Mouse (Mus musculus) liver, embryonic 16.5 days (tissue): ENCODE measurements around the gene Unkl. TPM values are rescaled to one million over a fixed set of nuclear protein-coding genes. Genes with fewer than 3 reads are reported as not detected.

Experiments
- ATAC-seq: fragments of 200-750 bp; cut with Nextera tagmentation; 2 replicates; pipeline ENCODE4 v1.8.0; 2017; ENCODE audit warnings: low read depth, mild to moderate bottlenecking, moderate number of reproducible peaks, moderate library complexity
- H3K27ac ChIP-seq: fragments of 300-500 bp; sonication (generic); 2 replicates; pipeline ENCODE4 v1.5.1; 2014; ENCODE audit warnings: mild to moderate bottlenecking, low read length
- H3K27me3 ChIP-seq: fragments of 300-500 bp; sonication (generic); 2 replicates; pipeline ENCODE4 v1.6.1; 2014; ENCODE audit warnings: low read depth, low read length, mixed read lengths; ENCODE audit not compliant: control insufficient read depth, insufficient read depth
- H3K36me3 ChIP-seq: fragments of 300-500 bp; sonication (generic); 2 replicates; pipeline ENCODE4 v1.6.1; 2014; ENCODE audit warnings: mild to moderate bottlenecking; ENCODE audit not compliant: control insufficient read depth, insufficient read depth
- H3K4me1 ChIP-seq: fragments of 300-500 bp; sonication (generic); 2 replicates; pipeline ENCODE4 v1.6.1; 2014; ENCODE audit warnings: low read depth, low read length, mixed read lengths; ENCODE audit not compliant: control insufficient read depth
- H3K4me2 ChIP-seq: fragments of 300-500 bp; sonication (generic); 2 replicates; pipeline ENCODE4 v1.6.1; 2014; ENCODE audit warnings: low read depth, low read length, mixed read lengths
- H3K4me3 ChIP-seq: fragments of 300-500 bp; sonication (generic); 2 replicates; pipeline ENCODE4 v1.5.1; 2014; ENCODE audit warnings: low read depth, mild to moderate bottlenecking, low read length
- H3K9ac ChIP-seq: fragments of 300-500 bp; sonication (generic); 2 replicates; pipeline ENCODE4 v1.6.1; 2014; ENCODE audit warnings: low read depth, low read length
- H3K9me3 ChIP-seq: fragments of 300-500 bp; sonication (generic); replicated peaks from 2 replicates; pipeline ENCODE4 v1.6.1; 2016; ENCODE audit warnings: low read length; ENCODE audit not compliant: control insufficient read depth
- WGBS: fragments of 180-500 bp; shearing (Covaris S2); extraction: QIAGEN DNeasy Blood & Tissue Kit; methylation state at CpG from one replicate; pipeline ENCODE4 v1.1.7; 2014; ENCODE audit not compliant: insufficient replicate concordance; 5-methylcytosine and 5-hydroxymethylcytosine counted together
- polyA plus RNA-seq: library from polyadenylated mRNA; unstranded; fragments of >200 nt; fragmentation: Nextera tagmentation; extraction: Ambion mirVana; gene quantifications from 2 replicates; pipeline ENCODE4 v1.2.1, GENCODE M21; 2015

Unkl gene
- polyA plus RNA-seq: 6.8 and 7.9 TPM in 2 replicates

GRCm38 (mm10) chr17:25188150-25189031, at the start of gene Unkl:
TSS of gene Unkl (plus strand) at chr17:25188397.
- H3K36me3 ChIP-seq: no peaks in the 10 kb centered on the region
- H3K27me3 ChIP-seq: no peaks in the 10 kb centered on the region
- H3K4me2 ChIP-seq: peak within 1 kb of the TSS; percentile 83
- ATAC-seq: peak; percentile 28
- no peaks in the 10 kb centered on the region for H3K9me3 ChIP-seq
- H3K4me3 ChIP-seq: peak within 1 kb of the TSS; percentile 83
- peaks cover 34% of the 10 kb centered on the region for H3K4me1 ChIP-seq
- H3K27ac ChIP-seq: peak within 1 kb of the TSS; percentile 72
- under 1% methylated on average over 103 of the region's 104 CpGs for WGBS
- peak within 1 kb of the TSS; percentile 78 for H3K9ac ChIP-seq

DNA sequence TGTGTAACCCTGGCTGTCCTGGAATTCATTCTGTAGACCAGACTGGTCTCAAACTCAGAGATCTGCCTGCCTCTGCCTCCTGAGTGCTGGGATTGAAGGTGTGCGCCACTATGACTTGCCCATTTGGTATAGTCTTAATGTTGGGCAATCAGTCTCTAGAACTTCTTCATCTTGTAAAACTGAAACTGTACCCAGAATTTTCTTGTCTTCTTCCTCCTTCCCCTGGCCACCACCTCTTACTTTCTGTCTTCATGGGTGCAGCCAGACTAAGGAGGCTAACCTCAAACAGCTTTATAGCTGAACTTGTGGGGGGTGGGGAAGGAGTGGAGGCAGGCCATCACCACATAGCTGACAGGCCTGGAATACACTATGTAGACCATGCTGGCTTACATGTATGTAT, 49.4 kb upstream of the Unkl start:
- Histone ChIP-seq H3K4me2 (no peak overlapping the region), H3K4me3 (no peak overlapping the region), H3K36me3 (no peaks in the 10 kb centered on the region), H3K9me3 (no peaks in the 10 kb centered on the region), H3K9ac (no peak overlapping the region), H3K27me3 (no peaks in the 10 kb centered on the region), H3K4me1 (peaks cover 10% of the 10 kb centered on the region), H3K27ac (no peak overlapping the region)
- ATAC-seq: no peak
- 75% methylated on average over 1 of the region's 1 CpGs for WGBS

GRCm38 (mm10) chr17:25139960-25140359, 48.2 kb upstream of the Unkl start:
- Histone ChIP-seq H3K9ac (no peak overlapping the region), H3K9me3 (no peaks in the 10 kb centered on the region), H3K27me3 (no peaks in the 10 kb centered on the region), H3K36me3 (no peaks in the 10 kb centered on the region), H3K4me3 (no peak overlapping the region), H3K4me2 (no peak overlapping the region), H3K27ac (no peak overlapping the region), H3K4me1 (no peaks in the 10 kb centered on the region; the same call in 1 of the 2 replicates)
- no peak for ATAC-seq
- WGBS: 59% methylated on average over 4 of the region's 4 CpGs

DNA sequence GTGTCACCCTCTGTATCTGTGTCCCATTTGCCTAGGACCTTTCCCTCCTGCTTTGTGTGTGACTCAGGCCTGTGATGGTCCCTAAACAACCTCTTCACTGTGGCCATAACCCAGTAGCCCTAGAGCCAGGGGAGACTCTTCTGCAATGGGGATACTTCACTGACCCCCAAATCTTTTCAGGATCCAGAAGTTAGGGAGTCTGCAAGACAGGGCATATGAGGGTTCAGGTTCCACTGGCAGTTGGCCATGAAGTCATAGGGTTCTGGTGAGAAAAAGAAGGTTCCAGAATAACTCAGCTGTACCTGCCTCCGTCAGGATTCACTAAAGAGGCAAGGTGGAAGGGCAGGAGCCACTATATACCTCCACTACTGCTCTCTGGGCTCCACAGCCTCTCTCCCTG, 26.0 kb upstream of the Unkl start, which contains the start of gene Ccdc154:
Gene Ccdc154, plus strand, starts transcription at position 301 of the 400 bp plus-strand sequence.
- Histone ChIP-seq H3K27me3 (no peaks in the 10 kb centered on the region), H3K27ac (no peak within 1 kb of the TSS), H3K9me3 (no peaks in the 10 kb centered on the region), H3K36me3 (peaks cover 19% of the 10 kb centered on the region), H3K9ac (no peak within 1 kb of the TSS), H3K4me1 (no peaks in the 10 kb centered on the region), H3K4me2 (no peak within 1 kb of the TSS), H3K4me3 (no peak within 1 kb of the TSS)
- WGBS: 88% methylated on average over 1 of the region's 1 CpGs
- ATAC-seq: no peak

DNA sequence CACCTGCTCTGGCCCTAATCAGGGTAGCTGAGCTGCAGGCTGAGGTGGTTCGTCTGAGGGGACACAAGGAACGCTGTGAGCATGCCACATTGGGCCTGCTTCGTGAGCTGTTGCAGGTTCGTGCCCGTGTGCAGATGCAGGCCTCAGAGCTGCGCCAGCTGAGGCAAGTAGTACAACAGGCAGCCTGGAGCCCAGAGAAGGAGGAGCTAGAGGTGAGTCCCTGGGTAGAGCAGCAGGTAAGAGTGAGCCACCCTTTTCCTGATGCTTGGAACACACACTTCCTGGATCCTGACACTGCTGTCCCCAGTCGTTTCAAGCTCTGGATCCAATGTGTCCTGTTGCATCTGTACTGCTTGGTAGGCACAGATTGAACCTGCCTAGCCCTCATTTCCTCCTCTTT, 24.8 kb upstream of the Unkl start:
- no peak for ATAC-seq

GRCm38 (mm10) chr17:25164770-25165169, 23.4 kb upstream of the Unkl start:
- no peaks in the 10 kb centered on the region for H3K9me3 ChIP-seq
- no peak for ATAC-seq
- peaks cover 13% of the 10 kb centered on the region for H3K36me3 ChIP-seq
- no peaks in the 10 kb centered on the region for H3K27me3 ChIP-seq
- H3K4me2 ChIP-seq: no peak overlapping the region
- H3K27ac ChIP-seq: no peak overlapping the region
- H3K9ac ChIP-seq: no peak overlapping the region
- H3K4me1 ChIP-seq: no peaks in the 10 kb centered on the region
- no peak overlapping the region for H3K4me3 ChIP-seq
- WGBS: 72% methylated on average over 3 of the region's 3 CpGs

More for the DNA sequence above, 24.8 kb upstream of the Unkl start:
- no peak overlapping the region for H3K9ac ChIP-seq
- no peak overlapping the region for H3K27ac ChIP-seq
- WGBS: 70% methylated on average over 7 of the region's 7 CpGs
- peaks cover 16% of the 10 kb centered on the region for H3K36me3 ChIP-seq
- H3K4me2 ChIP-seq: no peak overlapping the region
- no peak overlapping the region for H3K4me3 ChIP-seq
- H3K4me1 ChIP-seq: no peaks in the 10 kb centered on the region
- no peaks in the 10 kb centered on the region for H3K9me3 ChIP-seq
- H3K27me3 ChIP-seq: no peaks in the 10 kb centered on the region

DNA sequence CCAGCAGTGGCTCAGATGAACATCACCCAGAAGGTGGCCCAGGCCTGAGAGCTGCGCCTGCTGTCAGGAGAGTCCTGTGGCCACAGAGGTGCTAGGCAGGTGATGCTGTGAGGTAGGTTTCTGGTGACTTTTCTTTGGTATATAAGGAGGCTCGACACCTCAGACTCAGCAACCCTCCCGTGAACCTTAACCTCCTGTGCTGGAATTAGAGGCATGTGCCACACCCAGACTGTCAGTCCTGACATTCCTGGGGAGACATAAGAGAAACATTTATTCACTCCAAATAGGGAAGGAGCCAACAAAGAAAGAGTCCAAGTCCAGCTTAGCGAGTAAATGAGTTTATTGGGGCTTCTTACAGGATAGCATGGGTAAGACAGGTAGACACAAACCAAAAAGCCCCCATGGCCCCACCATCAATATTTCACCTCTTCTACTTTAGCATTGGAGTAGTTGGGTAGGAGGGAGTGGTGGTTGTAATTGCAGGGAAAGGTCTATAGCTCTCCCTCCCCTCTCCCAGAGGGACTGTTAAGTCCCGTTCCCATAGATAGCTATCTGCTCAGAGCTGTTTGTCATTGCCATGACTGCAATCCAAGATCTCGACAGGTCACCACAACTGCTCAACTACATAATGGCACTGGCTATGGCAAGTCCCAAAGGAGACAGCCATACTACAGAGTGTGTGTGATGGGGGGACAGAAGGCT, 22.1 kb upstream of the Unkl start:
- 51% methylated on average over 6 of the region's 6 CpGs for WGBS
- no peaks in the 10 kb centered on the region for H3K27me3 ChIP-seq
- no peak overlapping the region for H3K27ac ChIP-seq
- H3K9me3 ChIP-seq: no peaks in the 10 kb centered on the region
- no peaks in the 10 kb centered on the region for H3K4me1 ChIP-seq
- H3K4me2 ChIP-seq: no peak overlapping the region
- peaks cover 2% of the 10 kb centered on the region; the same call in 1 of the 2 replicates for H3K36me3 ChIP-seq
- no peak overlapping the region for H3K9ac ChIP-seq
- no peak for ATAC-seq
- no peak overlapping the region for H3K4me3 ChIP-seq

GRCm38 (mm10) chr17:25169706-25170105, 18.5 kb upstream of the Unkl start:
- Histone ChIP-seq H3K9ac (no peak overlapping the region), H3K4me3 (no peak overlapping the region), H3K36me3 (no peaks in the 10 kb centered on the region), H3K27ac (no peak overlapping the region), H3K9me3 (no peaks in the 10 kb centered on the region), H3K4me2 (no peak overlapping the region), H3K27me3 (no peaks in the 10 kb centered on the region), H3K4me1 (no peaks in the 10 kb centered on the region)
- no peak for ATAC-seq
- WGBS: 81% methylated on average over 2 of the region's 2 CpGs

DNA sequence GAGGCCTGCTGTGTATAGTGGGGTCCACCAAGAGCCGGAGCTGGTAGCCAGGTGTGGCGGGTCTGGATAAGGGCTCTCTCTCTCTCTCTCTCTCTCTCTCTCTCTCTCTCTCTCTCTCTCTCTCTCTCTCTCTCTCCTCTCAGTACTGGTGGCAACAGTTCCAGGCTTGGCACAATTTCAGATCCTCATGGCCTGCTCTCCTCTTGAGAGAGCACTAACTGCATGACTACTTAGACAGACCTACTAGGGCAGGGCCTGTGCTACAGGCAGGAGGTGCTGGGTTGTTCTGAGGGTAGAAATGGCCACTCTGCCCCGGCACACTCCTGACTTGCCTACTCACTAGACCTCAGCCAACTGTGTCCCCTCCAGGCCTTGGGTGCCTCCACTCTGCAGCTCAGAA, 15.6 kb upstream of the Unkl start:
- 55% methylated on average over 3 of the region's 3 CpGs for WGBS
- Histone ChIP-seq H3K27ac (no peak overlapping the region), H3K4me2 (no peak overlapping the region), H3K9me3 (no peaks in the 10 kb centered on the region), H3K36me3 (no peaks in the 10 kb centered on the region), H3K4me1 (peaks cover 9% of the 10 kb centered on the region), H3K27me3 (peaks cover 2% of the 10 kb centered on the region), H3K9ac (no peak overlapping the region), H3K4me3 (no peak overlapping the region)
- no peak for ATAC-seq
